Mouse (Mus musculus) kidney, adult 2 months (tissue): ENCODE data around the gene Ccin.

Source experiments
- CTCF ChIP-seq: fragments of 200-500 bp; conservative IDR thresholded peaks from 2 replicates; pipeline ENCODE4 v1.5.1; 2011; ENCODE audit warnings: low read depth, mild to moderate bottlenecking, control low read depth, low read length, moderate library complexity, mixed read lengths; ENCODE audit not compliant: insufficient read depth, insufficient read length
- POLR2A ChIP-seq: fragments of 200-500 bp; IDR thresholded peaks from one replicate; pipeline ENCODE4 v1.6.1; 2011; ENCODE audit warnings: low read depth, low read length, control low read depth

GRCm38 (mm10) chr4:43983756-43984155 lies 473 bp downstream of the Ccin start:
- TF ChIP-seq POLR2A (no peak), CTCF (no peak)
